Mouse (Mus musculus) urinary bladder, postnatal 10 days (tissue): ENCODE results near the gene Sphk2.

ENCODE experiments used
- DNase-seq: peaks from one replicate; pipeline ENCODE4 v3.0.0; 2022; ENCODE audit warnings: low spot score

Gene Sphk2

GRCm38 (mm10) chr7:45710477-45711191 lies 7.2 kb downstream of the Sphk2 start:
- DNase-seq, result no peak

- no peak for DNase-seq
These were observed 8.0 kb downstream of the Sphk2 start for GRCm38 (mm10) chr7:45709677-45710355.

- no peak for DNase-seq
These were observed 8.8 kb downstream of the Sphk2 start for GRCm38 (mm10) chr7:45709036-45709435.

GRCm38 (mm10) chr7:45708221-45708761 lies 9.5 kb downstream of the Sphk2 start:
- no peak for DNase-seq

- peak; percentile 88 for DNase-seq
These were observed 10.3 kb downstream of the Sphk2 start for GRCm38 (mm10) chr7:45707375-45707967.

- peak; percentile 79 for DNase-seq
These were observed 11.0 kb downstream of the Sphk2 start for GRCm38 (mm10) chr7:45706721-45707241.

GRCm38 (mm10) chr7:45705873-45706281 lies 11.9 kb downstream of the Sphk2 start:
- no peak for DNase-seq

GRCm38 (mm10) chr7:45705443-45705864 lies 12.3 kb downstream of the Sphk2 start:
- no peak for DNase-seq

GRCm38 (mm10) chr7:45704730-45705442 lies 12.9 kb downstream of the Sphk2 start, which contains the start of gene Dbp:
Gene Dbp, plus strand, starts transcription at chr7:45705088.
- DNase-seq, result peak; percentile 92

GRCm38 (mm10) chr7:45704046-45704559 lies 13.7 kb downstream of the Sphk2 start:
- no peak for DNase-seq

GRCm38 (mm10) chr7:45703521-45704033 lies 14.2 kb downstream of the Sphk2 start:
- DNase-seq, result no peak

- DNase-seq, result no peak
These were observed 14.8 kb downstream of the Sphk2 start for GRCm38 (mm10) chr7:45702809-45703520.

- DNase-seq, result no peak
These were observed 15.5 kb downstream of the Sphk2 start for GRCm38 (mm10) chr7:45702316-45702715.

- DNase-seq, result no peak
These were observed 16.2 kb downstream of the Sphk2 start for GRCm38 (mm10) chr7:45701607-45702006.

GRCm38 (mm10) chr7:45701072-45701471 lies 16.7 kb downstream of the Sphk2 start:
- no peak for DNase-seq

GRCm38 (mm10) chr7:45700301-45701015 lies 17.3 kb downstream of the Sphk2 start:
- DNase-seq, result no peak

- no peak for DNase-seq
These were observed 18.2 kb downstream of the Sphk2 start, which contains the start of gene Car11 for GRCm38 (mm10) chr7:45699523-45700141. Gene Car11, plus strand, starts transcription at chr7:45699843.

- DNase-seq, result no peak
These were observed 19.9 kb downstream of the Sphk2 start for GRCm38 (mm10) chr7:45697894-45698293.

GRCm38 (mm10) chr7:45695098-45695497 lies 22.7 kb downstream of the Sphk2 start:
- DNase-seq, result no peak
